Mouse (Mus musculus) 3T3-L1 (cell line): ENCODE data around the gene Gbgt1.
A peak's percentile ranks its signal among the peaks of the same experiment; 100 is the strongest.
"Not testable (repeated sequence)": the region's sequence is repeated elsewhere in the genome, so short reads cannot be mapped to it uniquely, and the experiment has no call there.

Experiments used
- DNase-seq: peaks from one replicate; pipeline ENCODE4 v3.0.0-alpha.2; 2015; ENCODE audit warnings: low read depth, low spot score

Gene Gbgt1

GRCm38 (mm10) chr2:28498431-28498830 is 1.7 kb downstream of the Gbgt1 start:
- DNase-seq: no peak

GRCm38 (mm10) chr2:28502987-28503386 is 6.3 kb downstream of the Gbgt1 start:
- DNase-seq: no peak

- DNase-seq: no peak
Observed at GRCm38 (mm10) chr2:28504676-28505075, 8.0 kb downstream of the Gbgt1 start.

GRCm38 (mm10) chr2:28505795-28506194 is 9.1 kb downstream of the Gbgt1 start, which contains the start of gene Gm10134:
Gene Gm10134, plus strand, starts transcription at chr2:28506095.
- DNase-seq: no peak

GRCm38 (mm10) chr2:28506291-28506690 is 9.6 kb downstream of the Gbgt1 start:
- no peak for DNase-seq

GRCm38 (mm10) chr2:28511600-28511999 is 14.9 kb downstream of the Gbgt1 start:
- DNase-seq: not testable (repeated sequence)

- no peak for DNase-seq
Observed at GRCm38 (mm10) chr2:28512798-28513401, 16.2 kb downstream of the Gbgt1 start, which contains the start of gene Ralgds. Gene Ralgds, plus strand, starts transcription at chr2:28513125.

- DNase-seq: no peak
Observed at GRCm38 (mm10) chr2:28513431-28514370, 17.0 kb downstream of the Gbgt1 start.

GRCm38 (mm10) chr2:28514489-28514888 is 17.8 kb downstream of the Gbgt1 start:
- peak; percentile 85 for DNase-seq

GRCm38 (mm10) chr2:28517206-28517909 is 20.7 kb downstream of the Gbgt1 start:
- DNase-seq: peak; percentile 97

- no peak for DNase-seq
Observed at GRCm38 (mm10) chr2:28518231-28518630, 21.5 kb downstream of the Gbgt1 start.

- DNase-seq: no peak
Observed at GRCm38 (mm10) chr2:28520581-28520980, 23.9 kb downstream of the Gbgt1 start.

- no peak for DNase-seq
Observed at GRCm38 (mm10) chr2:28521571-28522151, 25.0 kb downstream of the Gbgt1 start.

- no peak for DNase-seq
Observed at GRCm38 (mm10) chr2:28522166-28522565, 25.5 kb downstream of the Gbgt1 start.

- DNase-seq: peak; percentile 94
Observed at GRCm38 (mm10) chr2:28523643-28524117, 27.0 kb downstream of the Gbgt1 start.

- DNase-seq: peak; percentile 56
Observed at GRCm38 (mm10) chr2:28524406-28524805, 27.7 kb downstream of the Gbgt1 start.

GRCm38 (mm10) chr2:28525219-28525942 is 28.7 kb downstream of the Gbgt1 start:
- peak; percentile 96 for DNase-seq

GRCm38 (mm10) chr2:28525943-28526876 is 29.5 kb downstream of the Gbgt1 start:
- peak; percentile 66 for DNase-seq

- DNase-seq: no peak
Observed at GRCm38 (mm10) chr2:28527436-28528353, 31.0 kb downstream of the Gbgt1 start.
